Mouse (Mus musculus) spleen, postnatal 4 days (tissue): ENCODE data around the gene Pcnx3.
A peak's percentile ranks its signal among the peaks of the same experiment; 100 is the strongest.

Source experiments
- DNase-seq, 2 experiments: peaks; one replicate each; pipeline ENCODE4 v3.0.0; 2022; ENCODE audit warnings: low spot score in 2 of 2

Pcnx3 gene

GRCm38 (mm10) chr19:5684236-5684635 lies 4.5 kb downstream of the Pcnx3 start:
- DNase-seq: no peak

- DNase-seq: no peak
Measured at GRCm38 (mm10) chr19:5680432-5680831, 8.3 kb downstream of the Pcnx3 start.

- no peak for DNase-seq
Measured at GRCm38 (mm10) chr19:5668372-5668771, 20.3 kb downstream of the Pcnx3 start.

GRCm38 (mm10) chr19:5666386-5666785 lies 22.3 kb downstream of the Pcnx3 start:
- DNase-seq: no peak

GRCm38 (mm10) chr19:5665465-5665864 lies 23.2 kb downstream of the Pcnx3 start:
- peak; percentile 85 to 88 for DNase-seq

- DNase-seq: peak in 1 of 2 experiments; percentile 44
Measured at GRCm38 (mm10) chr19:5664669-5665257, 23.9 kb downstream of the Pcnx3 start.

- DNase-seq: peak; percentile 98
Measured at GRCm38 (mm10) chr19:5662981-5663913, 25.5 kb downstream of the Pcnx3 start, which contains the start of gene Sipa1. Gene Sipa1 (minus strand): TSS chr19:5663707.

- DNase-seq: peak in 1 of 2 experiments; percentile 57
Measured at GRCm38 (mm10) chr19:5662310-5662709, 26.4 kb downstream of the Pcnx3 start.

GRCm38 (mm10) chr19:5660942-5661751 lies 27.6 kb downstream of the Pcnx3 start:
- peak; percentile 71 to 81 for DNase-seq

GRCm38 (mm10) chr19:5654720-5655298 lies 33.9 kb downstream of the Pcnx3 start:
- peak in 1 of 2 experiments; percentile 60 for DNase-seq

GRCm38 (mm10) chr19:5653969-5654719 lies 34.6 kb downstream of the Pcnx3 start:
- DNase-seq: peak in 1 of 2 experiments; percentile 68

GRCm38 (mm10) chr19:5652570-5652969 lies 36.1 kb downstream of the Pcnx3 start:
- no peak for DNase-seq

GRCm38 (mm10) chr19:5651502-5652274 lies 37.0 kb downstream of the Pcnx3 start:
- no peak for DNase-seq

GRCm38 (mm10) chr19:5649298-5649741 lies 39.4 kb downstream of the Pcnx3 start:
- DNase-seq: no peak

GRCm38 (mm10) chr19:5648401-5649297 lies 40.1 kb downstream of the Pcnx3 start:
- DNase-seq: peak; percentile 80 to 89

- DNase-seq: no peak
Measured at GRCm38 (mm10) chr19:5647791-5648190, 40.9 kb downstream of the Pcnx3 start.

GRCm38 (mm10) chr19:5646731-5647330 lies 41.9 kb downstream of the Pcnx3 start:
- no peak for DNase-seq

GRCm38 (mm10) chr19:5645280-5645679 lies 43.4 kb downstream of the Pcnx3 start:
- peak in 1 of 2 experiments; percentile 51 for DNase-seq
